Mouse (Mus musculus): ENCODE data around the gene Slc39a1. TPM values are rescaled to one million over a fixed set of nuclear protein-coding genes. Genes with fewer than 3 reads are reported as not detected.
A peak's percentile ranks its signal among the peaks of the same experiment; 100 is the strongest.

The Slc39a1 gene
- 10 to 100 TPM; 49.6 to 54.7 TPM for total RNA-seq (2021)
- long read RNA-seq, experiment 1, transcript Slc39a1-201 (4 exons, 2,364 nt) = major isoform, 9 of 16 reads
- long read RNA-seq, experiment 1, partial matches to known transcripts = 7 of 16 reads
- long read RNA-seq, experiment 1, other reads (novel, unspliced or antisense) = 0 of 16 reads
- long read RNA-seq, experiment 2, transcript Slc39a1-201 (4 exons, 2,364 nt) = major isoform, 15 of 22 reads
- long read RNA-seq, experiment 2, partial matches to known transcripts = 1 of 22 reads
- long read RNA-seq, experiment 2, other reads (novel, unspliced or antisense) = 6 of 22 reads

- DNase-seq = peak; percentile 94
Observed at GRCm38 (mm10) chr3:90247960-90248745, at the start of gene Slc39a1. TSS of gene Slc39a1 (plus strand) at chr3:90248172.

- no peak for DNase-seq
Observed at GRCm38 (mm10) chr3:90202884-90203283, 45.1 kb upstream of the Slc39a1 start.

- no peak for DNase-seq
Observed at GRCm38 (mm10) chr3:90203619-90204018, 44.4 kb upstream of the Slc39a1 start.

GRCm38 (mm10) chr3:90204582-90204981 is 43.4 kb upstream of the Slc39a1 start:
- no peak for DNase-seq

GRCm38 (mm10) chr3:90208662-90209061 is 39.3 kb upstream of the Slc39a1 start:
- no peak for DNase-seq

- DNase-seq = no peak
Observed at GRCm38 (mm10) chr3:90209908-90210566, 37.9 kb upstream of the Slc39a1 start.

- DNase-seq = no peak
Observed at GRCm38 (mm10) chr3:90211475-90212398, 36.2 kb upstream of the Slc39a1 start.

GRCm38 (mm10) chr3:90212723-90213122 is 35.2 kb upstream of the Slc39a1 start:
- no peak for DNase-seq

- DNase-seq = peak; percentile 85
Observed at GRCm38 (mm10) chr3:90213377-90213866, 34.5 kb upstream of the Slc39a1 start, which contains the start of the genes Rps27 and Rab13. TSS of gene Rps27 (minus strand) at chr3:90213651. TSS of gene Rab13 (plus strand) at chr3:90213695.

- no peak for DNase-seq
Observed at GRCm38 (mm10) chr3:90213956-90214684, 33.9 kb upstream of the Slc39a1 start.

GRCm38 (mm10) chr3:90215825-90216380 is 32.1 kb upstream of the Slc39a1 start:
- no peak for DNase-seq

- no peak for DNase-seq
Observed at GRCm38 (mm10) chr3:90220088-90220487, 27.9 kb upstream of the Slc39a1 start.

GRCm38 (mm10) chr3:90220531-90220951 is 27.4 kb upstream of the Slc39a1 start:
- peak; percentile 80 for DNase-seq

GRCm38 (mm10) chr3:90221123-90221522 is 26.8 kb upstream of the Slc39a1 start:
- no peak for DNase-seq

GRCm38 (mm10) chr3:90222455-90222854 is 25.5 kb upstream of the Slc39a1 start:
- no peak for DNase-seq

GRCm38 (mm10) chr3:90222941-90223340 is 25.0 kb upstream of the Slc39a1 start:
- no peak for DNase-seq

GRCm38 (mm10) chr3:90224331-90224730 is 23.6 kb upstream of the Slc39a1 start:
- DNase-seq = no peak

GRCm38 (mm10) chr3:90231075-90231474 is 16.9 kb upstream of the Slc39a1 start:
- DNase-seq = no peak

GRCm38 (mm10) chr3:90231507-90232333 is 16.3 kb upstream of the Slc39a1 start, which contains the start of gene Jtb:
TSS of gene Jtb (plus strand) at chr3:90231597.
- peak; percentile 92 for DNase-seq

All from gastrocnemius, postnatal 25 days (tissue).